Comparison of ENCODE assay signal across 22 mouse cellular contexts in genomic region chr1:36299676-36300075, GRCm38 (mm10). TPM values are rescaled to one million over a fixed set of nuclear protein-coding genes. Genes with fewer than 3 reads are reported as not detected.
DNase-seq lines count a peak whose midpoint lies in the region; ATAC-seq and TF ChIP-seq lines count a peak whose summit lies in the region.
"Had no signal": no experiment of that assay in that cellular context is flagged by ENCODE, and none has a peak within 500 bp of the region (broad histone marks: within the 10 kb centered on the region; RNA-seq: fewer than 3 reads in every experiment).

No protein-coding gene starts in this region.

- no peaks in the 10 kb centered on the region for H3K9me3 ChIP-seq in forebrain, embryonic 13.5 days (replicated peaks)
- no peaks in the 10 kb centered on the region for H3K9me3 ChIP-seq in forebrain, embryonic 10.5 days
- H3K9me3 ChIP-seq: embryonic facial prominence, embryonic 13.5 days; embryonic facial prominence, embryonic 15.5 days; G1E had no signal

- peak overlapping the region; percentile 30; the same call in 1 of the 2 replicates for H3K9ac ChIP-seq in forebrain, embryonic 13.5 days
- H3K9ac ChIP-seq: embryonic facial prominence, embryonic 13.5 days; embryonic facial prominence, embryonic 15.5 days had no signal

- TF ChIP-seq CTCF in bone marrow, adult 2 months (IDR thresholded peaks at IDR 0.05; ENCODE audit: control insufficient read depth, insufficient read depth, low read length), result no peak

- H3K4me1 ChIP-seq in forebrain, embryonic 13.5 days, result peaks cover 5% of the 10 kb centered on the region; the same call in 1 of the 2 replicates
- peaks cover 13% of the 10 kb centered on the region for H3K4me1 ChIP-seq in forebrain, embryonic 10.5 days
- H3K4me1 ChIP-seq in bone marrow, adult 2 months (ENCODE audit: control insufficient read depth, insufficient read depth, low read length), result peaks cover 12% of the 10 kb centered on the region

- no peak overlapping the region for H3K27ac ChIP-seq in forebrain, embryonic 13.5 days
- H3K27ac ChIP-seq in forebrain, embryonic 10.5 days, result no peak overlapping the region
- 0 out of 2 replicates have a peak overlapping the region, but pooled peaks have one; percentile 1 for H3K27ac ChIP-seq in bone marrow, adult 2 months (ENCODE audit: control insufficient read depth, insufficient read depth, low read depth, low read length, poor library complexity)
- H3K27ac ChIP-seq: embryonic facial prominence, embryonic 13.5 days; embryonic facial prominence, embryonic 15.5 days had no signal

- WGBS in forebrain, embryonic 13.5 days, result 76% methylated on average over 2 of the region's 2 CpGs
- 64% methylated on average over 2 of the region's 2 CpGs for WGBS in forebrain, embryonic 10.5 days
- WGBS in bone marrow, adult 2 months, result 42% methylated on average over 2 of the region's 2 CpGs

- H3K4me2 ChIP-seq in forebrain, embryonic 13.5 days, result no peak overlapping the region
- H3K4me2 ChIP-seq: embryonic facial prominence, embryonic 13.5 days; embryonic facial prominence, embryonic 15.5 days had no signal

- peaks cover 28% of the 10 kb centered on the region for H3K27me3 ChIP-seq in forebrain, embryonic 13.5 days
- peaks cover 76% of the 10 kb centered on the region for H3K27me3 ChIP-seq in forebrain, embryonic 10.5 days (ENCODE audit: poor library complexity, severe bottlenecking)

- H3K36me3 ChIP-seq in forebrain, embryonic 13.5 days (ENCODE audit: poor library complexity, severe bottlenecking), result no peaks in the 10 kb centered on the region
- no peaks in the 10 kb centered on the region for H3K36me3 ChIP-seq in forebrain, embryonic 10.5 days (replicated peaks)
- H3K36me3 ChIP-seq: embryonic facial prominence, embryonic 13.5 days; embryonic facial prominence, embryonic 15.5 days; G1E had no signal

- no peak for DNase-seq in forebrain, embryonic 10.5 days (ENCODE audit: extremely low spot score, low spot score)
- peak; percentile 61 for DNase-seq in A20 (ENCODE audit: low read depth, low spot score)
- no peak for DNase-seq in spleen, postnatal 14 days (ENCODE audit: low spot score in 2 of 2)
- DNase-seq: adrenal gland, adult 8-10 months; adrenal gland, postnatal 36 days; cerebellum, adult 11 months; cerebellum, adult 18-20 months; cerebellum, adult 8-10 months; cerebellum, adult 9-11 months; cerebellum, postnatal 14 days; cerebellum, postnatal 36 days; embryo, embryonic 11 days had no signal

- H3K4me3 ChIP-seq in forebrain, embryonic 13.5 days, result no peak overlapping the region
- no peak overlapping the region for H3K4me3 ChIP-seq in forebrain, embryonic 10.5 days
- no peak overlapping the region for H3K4me3 ChIP-seq in bone marrow, adult 2 months (replicated peaks; ENCODE audit: control insufficient read depth, low read depth, low read length)
- H3K4me3 ChIP-seq: embryonic facial prominence, embryonic 13.5 days; embryonic facial prominence, embryonic 15.5 days; erythroblast, embryonic 14.5 days had no signal

- no peak for ATAC-seq in forebrain, embryonic 13.5 days
- ATAC-seq: activated CD4-positive, CD25-positive, alpha-beta regulatory T cell, adult 4 months; forebrain, embryonic 14.5 days; forebrain, embryonic 16.5 days; Patski had no signal

- TF ChIP-seq POLR2A in bone marrow, adult 2 months (IDR thresholded peaks at IDR 0.05; ENCODE audit: borderline replicate concordance, control insufficient read depth, low read depth, low read length), result no peak

RNA-seq across cellular contexts. Expression of gene Arid5a, which starts 7.9 kb away (rescaled TPM):
- polyA plus RNA-seq in forebrain, embryonic 13.5 days (2015; fragmentation: Nextera tagmentation; extraction: Ambion mirVana), result 1.5 and 2.2 TPM in 2 replicates
- polyA plus RNA-seq in forebrain, embryonic 10.5 days (2016; fragmentation: Nextera tagmentation; extraction: Ambion mirVana), result 2.9 TPM in 2 replicates
- polyA plus RNA-seq in bone marrow, adult 2 months (2011; ENCODE audit: insufficient read depth, insufficient read length, low replicate concordance, missing spikeins), result 14.3 and 36.7 TPM in 2 replicates

RNA-seq across cellular contexts. Expression of gene Neurl3, which starts 25.2 kb away (rescaled TPM):
- 0.32 and 0.43 TPM in 2 replicates for polyA plus RNA-seq in forebrain, embryonic 13.5 days (2015; fragmentation: Nextera tagmentation; extraction: Ambion mirVana)
- 0.32 and 0.37 TPM in 2 replicates for polyA plus RNA-seq in forebrain, embryonic 10.5 days (2016; fragmentation: Nextera tagmentation; extraction: Ambion mirVana)
- polyA plus RNA-seq in bone marrow, adult 2 months (2011; ENCODE audit: insufficient read depth, insufficient read length, low replicate concordance, missing spikeins), result 33.7 and 62.7 TPM in 2 replicates

RNA-seq across cellular contexts. Expression of gene Uggt1, which starts 55.2 kb away (rescaled TPM):
- 47.4 and 50.3 TPM in 2 replicates for polyA plus RNA-seq in forebrain, embryonic 13.5 days (2015; fragmentation: Nextera tagmentation; extraction: Ambion mirVana)
- polyA plus RNA-seq in forebrain, embryonic 10.5 days (2016; fragmentation: Nextera tagmentation; extraction: Ambion mirVana), result 52.1 and 53.6 TPM in 2 replicates
- polyA plus RNA-seq in bone marrow, adult 2 months (2011; ENCODE audit: insufficient read depth, insufficient read length, low replicate concordance, missing spikeins), result 14.8 and 33.9 TPM in 2 replicates

Comparison
In these comparisons a context has a peak if more than half of its experiments do, and no peak if none do; other contexts are left out.
1. RNA of gene Neurl3, which starts 25.2 kb away (polyA plus RNA-seq): 33.7 to 62.7 TPM in bone marrow, adult 2 months; 0.32 to 0.43 TPM in forebrain, embryonic 13.5 days and 0.32 to 0.37 TPM in forebrain, embryonic 10.5 days; every median in the first group is over 10 times any median in the second.